Mouse (Mus musculus): ENCODE measurements around the gene Erc2. TPM values are rescaled to one million over a fixed set of nuclear protein-coding genes. Genes with fewer than 3 reads are reported as not detected.
A peak's percentile ranks its signal among the peaks of the same experiment; 100 is the strongest.

The Erc2 gene
- total RNA-seq, 2 experiments from 2014 or later, result 203 to 224 TPM

- Histone ChIP-seq H3K4me3 (no peak overlapping the region), H3K27ac (peak overlapping the region; percentile 38; the same call in 1 of the 2 replicates)
- no peak for DNase-seq (ENCODE audit: extremely low spot score in 1 of 2, low spot score in 2 of 2)
- TF ChIP-seq CTCF (IDR thresholded peaks at IDR 0.05), result no peak
- intact Hi-C loops (cut with DNase I), result no loop called here
These were observed 156.9 kb downstream of the Erc2 start for GRCm38 (mm10) chr14:27778982-27779701.

GRCm38 (mm10) chr14:27781221-27781620 is 159.0 kb downstream of the Erc2 start:
- intact Hi-C loops (cut with DNase I), result no loop called here
- no peak for DNase-seq (ENCODE audit: extremely low spot score in 1 of 2, low spot score in 2 of 2)
- Histone ChIP-seq H3K27ac (no peak overlapping the region), H3K4me3 (no peak overlapping the region)
- no peak for TF ChIP-seq CTCF (IDR thresholded peaks at IDR 0.05)

DNA sequence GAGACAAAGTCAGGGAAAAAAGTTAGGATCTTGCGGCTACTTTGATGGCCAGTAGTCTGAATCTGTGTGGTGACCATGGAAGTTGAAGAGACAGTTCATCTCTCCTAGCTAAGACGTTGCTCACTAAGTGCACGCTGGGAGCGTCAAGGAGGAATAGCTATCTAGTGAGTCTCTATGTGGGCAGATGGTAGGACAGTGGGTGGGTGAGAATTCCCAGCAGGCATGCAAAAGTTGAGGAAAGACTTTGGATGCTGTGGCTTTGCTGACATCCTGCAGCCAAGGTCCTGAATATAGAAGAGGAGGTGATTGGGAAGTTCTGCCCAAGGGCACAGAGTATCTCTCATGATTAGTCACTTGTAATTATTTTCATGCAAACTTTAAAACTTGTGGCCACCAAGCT is 162.6 kb downstream of the Erc2 start:
- Histone ChIP-seq H3K27ac (no peak overlapping the region), H3K4me3 (no peak overlapping the region)
- intact Hi-C loops (cut with DNase I), result no loop called here
- no peak for DNase-seq (ENCODE audit: extremely low spot score in 1 of 2, low spot score in 2 of 2)
- no peak for TF ChIP-seq CTCF (IDR thresholded peaks at IDR 0.05)

- Histone ChIP-seq H3K27ac (no peak overlapping the region), H3K4me3 (no peak overlapping the region)
- no peak for DNase-seq (ENCODE audit: extremely low spot score in 1 of 2, low spot score in 2 of 2)
- intact Hi-C loops (cut with DNase I), result no loop called here
- no peak for TF ChIP-seq CTCF (IDR thresholded peaks at IDR 0.05)
These were observed 163.3 kb downstream of the Erc2 start for GRCm38 (mm10) chr14:27785562-27785961.

DNA sequence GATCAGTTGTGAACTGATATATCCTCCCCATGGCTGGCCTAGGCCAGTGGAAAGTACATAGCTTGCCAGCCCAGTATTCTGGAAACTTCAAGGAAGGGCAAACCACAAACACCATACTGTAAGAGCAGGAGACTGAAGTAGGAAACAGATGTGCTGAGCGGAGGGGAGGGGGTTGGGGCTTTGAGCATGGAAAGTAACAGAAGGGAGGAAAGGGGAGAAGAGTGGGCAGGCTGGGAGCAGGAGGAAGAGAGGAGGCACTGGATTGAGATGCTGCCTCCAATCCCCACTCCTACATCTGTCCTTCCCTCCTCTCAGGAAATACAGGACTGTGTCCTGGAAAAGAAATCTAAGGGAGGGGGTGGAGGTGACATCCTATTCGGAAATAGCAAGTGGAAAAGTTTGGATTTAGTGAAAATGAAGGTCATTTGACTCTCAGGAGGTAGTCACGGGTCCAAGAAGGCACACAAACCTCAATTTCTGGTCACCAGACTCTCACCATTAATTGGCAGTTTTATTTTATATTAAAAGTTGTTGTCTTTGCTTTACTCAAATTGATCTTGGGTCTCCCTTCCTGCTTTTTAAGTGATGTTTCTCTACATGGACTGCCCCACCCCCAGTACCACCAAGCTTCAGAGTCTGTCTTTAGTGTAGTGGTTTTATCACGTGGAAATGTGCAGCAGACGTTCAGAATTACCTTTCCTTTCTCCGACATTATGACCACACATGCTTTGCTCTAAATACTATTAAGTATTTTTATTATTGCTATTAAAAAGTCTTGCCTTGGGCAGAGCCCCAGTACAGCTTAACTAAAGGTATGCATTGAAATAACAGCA is 167.1 kb downstream of the Erc2 start:
- DNase-seq (ENCODE audit: extremely low spot score in 1 of 2, low spot score in 2 of 2), result no peak
- intact Hi-C loops (cut with DNase I), result no loop called here
- no peak for TF ChIP-seq CTCF (IDR thresholded peaks at IDR 0.05)
- H3K27ac ChIP-seq, result peak overlapping the region; percentile 32; the same call in 1 of the 2 replicates
- H3K4me3 ChIP-seq, result no peak overlapping the region

- Histone ChIP-seq H3K27ac (peak overlapping the region; percentile 80), H3K4me3 (no peak overlapping the region)
- intact Hi-C loops (cut with DNase I), result no loop called here
- no peak for TF ChIP-seq CTCF (IDR thresholded peaks at IDR 0.05)
- no peak for DNase-seq (ENCODE audit: extremely low spot score in 1 of 2, low spot score in 2 of 2)
These were observed 176.1 kb downstream of the Erc2 start for GRCm38 (mm10) chr14:27798184-27798934.

DNA sequence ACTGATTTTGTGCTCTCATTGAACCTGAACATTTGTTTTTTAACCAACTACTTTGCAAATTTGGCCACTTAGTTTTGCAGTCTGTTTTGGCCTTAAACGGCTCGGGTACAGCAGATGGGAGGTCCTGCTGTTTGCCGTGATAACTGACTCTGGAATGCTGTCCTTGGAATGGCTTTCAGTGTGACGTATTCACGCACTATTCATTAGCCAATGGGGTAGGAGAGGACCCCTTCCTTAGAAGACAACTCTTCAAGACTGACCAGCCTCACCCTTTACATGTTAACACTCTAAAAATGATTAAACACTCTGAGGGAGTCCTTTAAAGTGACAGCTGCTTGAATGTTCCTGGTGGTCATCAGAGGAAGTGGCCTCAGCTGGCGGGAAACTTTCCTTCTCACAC is 178.5 kb downstream of the Erc2 start:
- Histone ChIP-seq H3K4me3 (no peak overlapping the region), H3K27ac (no peak overlapping the region; the same call in 1 of the 2 replicates)
- intact Hi-C loops (cut with DNase I), result loop anchor here (10.0 kb wide), 3 partner anchors 254 to 1294 kb away; no protein-coding TSS in a partner anchor
- no peak for DNase-seq (ENCODE audit: extremely low spot score in 1 of 2, low spot score in 2 of 2)
- TF ChIP-seq CTCF (IDR thresholded peaks at IDR 0.05), result peak; percentile 7; the same call in 1 of the 2 replicates

DNA sequence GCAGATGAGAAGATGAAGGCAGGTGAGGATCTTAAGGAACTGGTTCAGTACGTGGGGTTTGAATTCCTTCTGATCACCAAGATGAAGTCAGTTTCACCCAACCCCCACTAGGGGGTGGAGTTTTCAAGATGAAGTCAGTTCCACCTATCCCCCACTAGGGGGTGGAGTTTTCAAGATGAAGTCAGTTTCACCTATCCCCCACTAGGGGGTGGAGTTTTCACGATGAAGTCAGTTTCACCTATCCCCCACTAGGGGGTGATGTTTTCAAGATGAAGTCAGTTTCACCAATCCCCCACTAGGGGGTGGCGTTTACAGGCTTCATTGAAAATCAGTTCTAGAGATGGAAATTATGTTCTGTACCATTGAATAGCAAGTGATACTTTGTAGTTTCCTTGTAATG is 181.7 kb downstream of the Erc2 start:
- intact Hi-C loops (cut with DNase I), result loop anchor here (10.0 kb wide), 3 partner anchors 251 to 1291 kb away; no protein-coding TSS in a partner anchor
- Histone ChIP-seq H3K27ac (no peak overlapping the region), H3K4me3 (no peak overlapping the region)
- no peak for DNase-seq (ENCODE audit: extremely low spot score in 1 of 2, low spot score in 2 of 2)
- TF ChIP-seq CTCF (IDR thresholded peaks at IDR 0.05), result peak; percentile 87

- DNase-seq (ENCODE audit: extremely low spot score in 1 of 2, low spot score in 2 of 2), result no peak
- no peak overlapping the region for H3K27ac ChIP-seq
- intact Hi-C loops (cut with DNase I), result loop anchor here (5.0 to 10.0 kb wide), 5 partner anchors 97 to 1290 kb away; no protein-coding TSS in a partner anchor
- no peak for TF ChIP-seq CTCF (IDR thresholded peaks at IDR 0.05)
- no peak overlapping the region for H3K4me3 ChIP-seq
These were observed 182.8 kb downstream of the Erc2 start for GRCm38 (mm10) chr14:27805064-27805463.

- peak; percentile 93 for TF ChIP-seq CTCF (IDR thresholded peaks at IDR 0.05)
- Histone ChIP-seq H3K4me3 (no peak overlapping the region), H3K27ac (no peak overlapping the region)
- peak; percentile 52 to 64 for DNase-seq (ENCODE audit: extremely low spot score in 1 of 2, low spot score in 2 of 2)
- intact Hi-C loops (cut with DNase I), result loop anchor here (2.0 to 10.0 kb wide), 6 partner anchors 94 to 1287 kb away; no protein-coding TSS in a partner anchor
These were observed 185.9 kb downstream of the Erc2 start for GRCm38 (mm10) chr14:27808080-27808479.

DNA sequence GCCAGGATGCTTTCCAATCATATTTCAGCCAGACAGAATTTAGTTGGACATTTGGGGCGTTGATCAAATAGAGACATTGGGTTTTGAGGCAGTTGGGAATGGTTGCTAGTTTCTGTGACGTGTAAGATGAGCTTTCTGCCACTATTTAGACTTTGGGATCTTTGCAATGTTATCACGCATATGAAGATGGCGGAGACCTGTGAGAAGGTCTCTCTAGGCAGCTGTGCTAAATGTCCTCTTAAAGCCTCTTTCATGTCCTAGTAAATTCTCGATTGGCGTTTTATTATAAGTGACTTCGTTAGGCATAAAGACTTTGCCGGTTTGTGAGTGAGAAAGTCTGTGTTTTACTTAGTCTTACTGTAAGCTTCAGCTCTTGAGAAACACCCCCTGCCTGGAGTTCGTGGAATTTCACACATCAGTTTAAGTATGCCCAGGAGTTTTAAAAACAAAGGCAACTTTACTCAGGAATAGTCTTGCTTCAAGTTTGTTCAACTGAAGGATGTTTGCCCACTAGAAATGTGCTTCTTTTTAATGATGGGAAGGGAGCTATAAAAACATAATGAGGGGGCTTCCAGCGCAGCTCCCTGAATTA is 186.4 kb downstream of the Erc2 start:
- Histone ChIP-seq H3K4me3 (no peak overlapping the region), H3K27ac (no peak overlapping the region)
- no peak for DNase-seq (ENCODE audit: extremely low spot score in 1 of 2, low spot score in 2 of 2)
- TF ChIP-seq CTCF (IDR thresholded peaks at IDR 0.05), result no peak; the same call in 1 of the 2 replicates
- intact Hi-C loops (cut with DNase I), result loop anchor here (2.0 to 10.0 kb wide), 6 partner anchors 94 to 1286 kb away; no protein-coding TSS in a partner anchor

Measured in left cerebral cortex, adult 2 months (tissue).